Mouse (Mus musculus): Measurements from ENCODE around the gene Tstd1.

Tstd1 gene

GRCm38 (mm10) chr1:171418660-171419059 lies at the start of gene Tstd1:
Gene Tstd1, plus strand, starts transcription at chr1:171418872.
- no peak for DNase-seq (ENCODE audit: low read depth)

GRCm38 (mm10) chr1:171369845-171370556 lies 48.7 kb upstream of the Tstd1 start, which contains the start of gene Nectin4:
Gene Nectin4, plus strand, starts transcription at chr1:171370099.
- no peak for DNase-seq (ENCODE audit: low read depth)

- DNase-seq (ENCODE audit: low read depth): no peak
Observed at GRCm38 (mm10) chr1:171372880-171373279, 45.8 kb upstream of the Tstd1 start.

- DNase-seq (ENCODE audit: low read depth): no peak
Observed at GRCm38 (mm10) chr1:171373946-171374345, 44.7 kb upstream of the Tstd1 start.

- DNase-seq (ENCODE audit: low read depth): no peak
Observed at GRCm38 (mm10) chr1:171375646-171376097, 43.0 kb upstream of the Tstd1 start.

- DNase-seq (ENCODE audit: low read depth): no peak
Observed at GRCm38 (mm10) chr1:171378298-171378697, 40.4 kb upstream of the Tstd1 start.

GRCm38 (mm10) chr1:171379935-171380599 lies 38.6 kb upstream of the Tstd1 start:
- DNase-seq (ENCODE audit: low read depth): peak; percentile 86

- no peak for DNase-seq (ENCODE audit: low read depth)
Observed at GRCm38 (mm10) chr1:171382096-171382620, 36.5 kb upstream of the Tstd1 start.

- DNase-seq (ENCODE audit: low read depth): no peak
Observed at GRCm38 (mm10) chr1:171384361-171384760, 34.3 kb upstream of the Tstd1 start.

GRCm38 (mm10) chr1:171385171-171385570 lies 33.5 kb upstream of the Tstd1 start:
- DNase-seq (ENCODE audit: low read depth): no peak

- peak; percentile 61 for DNase-seq (ENCODE audit: low read depth)
Observed at GRCm38 (mm10) chr1:171387099-171387498, 31.6 kb upstream of the Tstd1 start.

GRCm38 (mm10) chr1:171388376-171389102 lies 30.1 kb upstream of the Tstd1 start, which contains the start of gene Arhgap30:
Gene Arhgap30, plus strand, starts transcription at chr1:171388954.
- peak; percentile 98 for DNase-seq (ENCODE audit: low read depth)

- DNase-seq (ENCODE audit: low read depth): peak; percentile 94
Observed at GRCm38 (mm10) chr1:171390101-171390500, 28.6 kb upstream of the Tstd1 start.

GRCm38 (mm10) chr1:171401821-171402220 lies 16.9 kb upstream of the Tstd1 start:
- DNase-seq (ENCODE audit: low read depth): no peak

GRCm38 (mm10) chr1:171402991-171403390 lies 15.7 kb upstream of the Tstd1 start:
- no peak for DNase-seq (ENCODE audit: low read depth)

GRCm38 (mm10) chr1:171407263-171407662 lies 11.4 kb upstream of the Tstd1 start:
- DNase-seq (ENCODE audit: low read depth): no peak

- DNase-seq (ENCODE audit: low read depth): no peak
Observed at GRCm38 (mm10) chr1:171410231-171410630, 8.4 kb upstream of the Tstd1 start.

GRCm38 (mm10) chr1:171410947-171411484 lies 7.7 kb upstream of the Tstd1 start, which contains the start of gene Usf1:
Gene Usf1, plus strand, starts transcription at chr1:171411313.
- peak; percentile 98 for DNase-seq (ENCODE audit: low read depth)

GRCm38 (mm10) chr1:171411492-171411941 lies 7.2 kb upstream of the Tstd1 start:
- DNase-seq (ENCODE audit: low read depth): no peak

GRCm38 (mm10) chr1:171412001-171412441 lies 6.7 kb upstream of the Tstd1 start:
- peak; percentile 87 for DNase-seq (ENCODE audit: low read depth)

GRCm38 (mm10) chr1:171412446-171412845 lies 6.2 kb upstream of the Tstd1 start:
- peak; percentile 68 for DNase-seq (ENCODE audit: low read depth)

GRCm38 (mm10) chr1:171413608-171414007 lies 5.1 kb upstream of the Tstd1 start:
- no peak for DNase-seq (ENCODE audit: low read depth)

Measured in induced T-regulatory cell, adult 2 months (primary cell).